Mouse (Mus musculus) megakaryocyte, embryonic 14.5 days (primary cell): Measurements from ENCODE around the gene Luzp1.

Source experiments
- FLI1 ChIP-seq: IDR thresholded peaks from 2 replicates; pipeline ENCODE4 v1.6.1; 2012; ENCODE audit warnings: low read length, inconsistent platforms, mixed read lengths
- GATA1 ChIP-seq: IDR thresholded peaks from 3 replicates; pipeline ENCODE4 v1.6.1; 2012; ENCODE audit warnings: mixed read lengths, low read length, inconsistent platforms, borderline replicate concordance

DNA sequence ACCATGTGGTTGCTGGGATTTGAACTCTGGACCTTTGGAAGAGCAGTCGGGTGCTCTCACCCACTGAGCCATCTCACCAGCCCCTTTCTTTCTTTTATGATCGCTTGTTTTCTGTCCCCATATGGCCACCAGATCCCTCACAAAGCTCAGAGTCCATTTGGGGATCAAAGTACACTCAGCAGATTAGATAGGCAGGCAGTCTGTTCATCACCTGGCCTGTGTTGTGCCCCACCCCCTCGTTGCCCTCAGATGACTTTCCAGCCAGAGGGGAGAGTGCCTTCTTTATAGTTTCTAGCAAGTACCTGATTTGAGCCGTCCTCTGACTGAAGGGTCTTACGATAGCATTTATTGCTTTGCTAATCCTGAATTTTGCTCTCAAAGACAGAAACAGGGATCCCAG lies 16.8 kb upstream of the Luzp1 start:
- TF ChIP-seq GATA1 (no peak), FLI1 (no peak)
